Mouse (Mus musculus) neutrophil, adult 5-6 weeks (primary cell): ENCODE results near the gene Gm21970. TPM values are rescaled to one million over a fixed set of nuclear protein-coding genes. Genes with fewer than 3 reads are reported as not detected.

ENCODE experiments used
- ATAC-seq: fragments of 151-379, 151-347 bp; 2 replicates; pipeline ENCODE4 v1.8.0; 2017; ENCODE audit warnings: mild to moderate bottlenecking, moderate TSS enrichment; ENCODE audit not compliant: insufficient number of reproducible peaks, poor library complexity, low FRiP score, severe bottlenecking; ENCODE audit errors: extremely low read depth
- total RNA-seq: library from RNA; stranded (forward); fragments of 200-1000 nt; gene quantifications from 2 replicates; pipeline ENCODE4 v1.2.3, GENCODE M21; 2017

The Gm21970 gene
- total RNA-seq, 1 experiment from 2014 or later: not detected

DNA sequence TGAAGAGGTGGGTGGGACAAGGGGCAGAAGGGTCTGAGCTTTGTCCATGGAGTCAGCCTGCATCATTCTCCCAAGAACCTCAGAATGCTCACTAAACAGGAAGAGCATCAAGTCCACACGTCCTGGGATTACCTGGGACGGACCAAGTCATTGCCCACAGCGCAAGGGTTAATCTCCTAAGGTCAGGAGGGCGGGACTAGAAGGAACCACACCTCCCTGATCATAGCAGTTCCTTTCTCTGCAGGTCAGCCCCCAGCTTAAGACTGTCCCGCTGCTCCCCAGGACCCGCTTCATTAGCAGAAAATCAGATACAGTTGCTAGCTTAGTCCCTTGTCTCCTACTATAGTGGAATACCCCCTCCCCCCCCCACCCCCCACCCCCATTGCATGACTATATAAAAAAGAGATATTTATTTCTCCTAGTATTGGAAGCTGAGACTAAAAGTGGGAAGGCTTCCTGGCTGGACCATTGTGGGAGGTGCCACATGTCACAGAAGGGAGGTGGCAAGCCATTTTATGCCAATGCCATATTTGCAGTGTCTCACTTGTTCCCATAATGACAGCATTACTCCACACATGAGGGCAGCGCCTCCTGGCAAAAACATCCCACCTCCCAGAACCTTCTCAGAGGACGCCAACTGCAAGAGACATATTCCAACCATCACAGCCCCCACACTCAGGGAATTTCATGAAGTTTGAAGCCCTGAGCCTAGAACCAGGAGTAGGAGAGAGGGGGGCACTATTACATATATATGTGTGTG, 4.3 kb downstream of the Gm21970 start:
- no peak for ATAC-seq

DNA sequence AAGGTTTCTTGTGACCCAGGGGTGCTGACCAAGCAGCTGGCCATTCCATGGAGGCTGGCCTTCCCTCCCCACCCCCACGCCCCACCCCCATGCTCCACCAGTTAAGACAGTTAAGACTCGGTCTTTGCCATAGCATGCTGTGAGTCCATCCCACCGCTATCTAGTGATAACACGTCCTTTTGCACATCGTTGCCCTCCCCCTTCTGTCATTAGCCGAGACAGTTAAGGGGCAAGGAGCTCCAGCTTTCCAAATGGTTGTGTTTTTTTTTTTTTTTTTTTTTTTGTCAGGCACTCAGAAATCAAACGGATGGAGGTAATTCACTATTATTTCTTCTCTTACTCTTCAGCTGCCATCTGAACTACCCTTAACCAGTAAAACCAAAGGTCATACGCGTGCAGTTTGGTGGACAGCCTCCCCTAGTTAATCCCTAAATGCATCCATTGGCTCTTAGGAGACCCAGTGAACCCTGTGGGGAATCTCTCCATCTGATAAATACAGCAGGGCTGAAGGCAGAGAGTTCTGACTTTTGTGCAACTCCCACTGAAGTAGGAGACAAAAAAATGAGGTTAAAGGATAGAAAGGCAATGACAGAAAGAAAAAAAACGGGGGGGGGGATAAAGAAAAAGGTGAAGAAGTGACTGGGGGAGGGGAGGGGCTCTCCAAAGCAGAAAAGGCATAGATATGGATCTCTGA, 5.5 kb downstream of the Gm21970 start:
- no peak for ATAC-seq

DNA sequence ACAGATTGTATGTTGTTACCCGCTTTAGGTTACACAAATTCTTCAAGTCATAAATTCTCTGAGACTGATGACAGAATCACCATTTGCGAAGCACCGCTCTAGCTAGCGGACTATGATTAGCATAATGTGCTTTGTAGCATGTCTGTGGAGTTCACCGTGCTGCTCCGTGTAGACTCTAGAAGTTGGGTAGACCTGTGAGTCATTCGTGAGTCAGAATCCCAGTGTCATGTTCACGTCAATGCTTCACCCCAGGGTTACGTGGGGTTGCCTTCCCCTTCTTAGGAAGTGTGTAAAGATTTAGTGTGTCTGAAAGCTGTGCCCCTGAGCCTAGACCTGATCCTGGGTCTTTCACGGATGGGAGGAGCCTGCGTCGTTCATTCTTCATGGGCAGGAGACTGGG, 6.5 kb downstream of the Gm21970 start:
- ATAC-seq: peak; percentile 92

DNA sequence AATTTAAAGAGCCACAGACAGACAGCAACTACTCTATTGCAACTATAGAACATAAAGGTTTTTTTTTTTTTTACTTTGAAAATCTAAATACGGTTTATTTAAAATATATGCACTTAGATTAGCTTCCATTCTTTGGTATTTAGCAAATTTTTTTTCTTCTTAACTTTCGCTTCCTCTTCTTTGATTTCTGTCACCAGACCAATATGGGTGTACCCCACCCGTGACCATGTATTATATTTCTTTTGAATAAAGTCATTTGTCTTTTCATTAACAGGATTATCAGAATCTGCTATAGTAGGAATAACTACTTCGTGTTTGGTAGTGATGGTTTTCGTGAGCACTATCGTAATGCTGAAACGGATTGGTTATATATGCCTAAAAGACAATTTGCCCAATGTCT, 7.4 kb downstream of the Gm21970 start:
- no peak for ATAC-seq

DNA sequence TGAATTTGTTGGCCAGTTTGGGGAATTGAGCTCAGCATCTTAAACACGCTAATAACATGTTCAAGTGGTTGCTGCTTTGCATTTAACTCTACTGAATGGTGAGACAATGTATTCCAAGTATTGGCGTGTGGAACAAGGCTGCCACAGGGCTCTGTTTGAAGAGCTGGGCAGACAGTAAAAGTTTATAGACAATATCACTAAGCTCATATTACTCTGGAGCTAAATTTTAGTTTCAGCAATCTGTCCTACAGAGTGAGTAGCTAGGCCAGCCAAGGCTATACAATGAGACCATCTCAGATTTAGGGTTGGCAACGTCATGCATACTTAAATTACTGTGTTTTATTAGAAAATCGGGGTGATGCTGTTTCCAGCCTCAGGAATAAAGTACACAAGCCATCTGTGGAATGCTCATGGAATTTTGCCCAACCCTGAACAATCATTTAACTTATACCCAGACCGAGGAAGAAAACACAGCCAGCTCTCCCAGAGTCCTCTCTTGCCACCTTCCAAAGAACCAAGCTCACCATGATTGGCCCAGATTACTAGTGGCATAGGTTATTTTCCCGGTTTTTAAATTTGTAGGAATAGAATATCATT, 10.1 kb downstream of the Gm21970 start:
- ATAC-seq: no peak

GRCm38 (mm10) chr16:91403784-91404183, 12.3 kb downstream of the Gm21970 start:
- no peak for ATAC-seq

GRCm38 (mm10) chr16:91404187-91404586, 12.7 kb downstream of the Gm21970 start:
- ATAC-seq: no peak

DNA sequence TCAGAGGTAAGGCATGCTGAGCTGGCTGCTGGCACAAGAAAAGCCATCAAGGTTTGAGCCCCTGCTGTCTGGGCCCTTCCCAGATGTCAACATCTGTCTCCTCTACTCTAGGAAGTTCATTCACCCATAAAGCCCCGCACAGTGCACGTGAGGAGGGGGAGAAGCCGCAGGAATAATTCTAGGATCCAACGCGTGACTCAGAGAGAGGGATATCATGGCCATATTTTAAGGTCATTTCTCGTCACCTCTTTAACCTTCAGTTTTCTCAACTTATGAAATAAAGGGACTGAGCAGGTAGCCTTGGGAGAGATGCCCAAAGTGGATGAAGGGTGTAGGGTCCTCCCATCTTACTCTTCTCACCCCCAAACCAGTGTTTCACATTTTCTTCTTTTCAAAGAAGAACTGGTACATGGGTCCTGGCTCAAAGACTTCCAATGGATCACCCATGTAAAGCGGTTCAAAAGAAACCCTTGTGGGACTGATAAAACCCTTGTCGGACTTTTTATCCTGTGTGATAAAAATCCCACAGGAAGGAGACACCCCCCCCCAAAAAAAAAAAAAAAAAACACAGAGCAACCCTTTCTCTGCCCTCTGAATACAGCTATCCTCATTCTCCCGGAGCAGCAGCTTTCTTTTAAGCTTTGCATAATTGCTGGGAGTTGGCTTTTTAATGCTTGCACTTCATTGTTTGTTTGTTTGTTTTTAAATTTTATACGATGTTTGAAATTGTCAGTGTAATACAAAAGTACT, 13.5 kb downstream of the Gm21970 start:
- no peak for ATAC-seq

- ATAC-seq: peak; percentile 80
Measured at GRCm38 (mm10) chr16:91405640-91406584, 14.4 kb downstream of the Gm21970 start, which contains the start of gene Il10rb. Il10rb (plus strand) TSS chr16:91406164.

DNA sequence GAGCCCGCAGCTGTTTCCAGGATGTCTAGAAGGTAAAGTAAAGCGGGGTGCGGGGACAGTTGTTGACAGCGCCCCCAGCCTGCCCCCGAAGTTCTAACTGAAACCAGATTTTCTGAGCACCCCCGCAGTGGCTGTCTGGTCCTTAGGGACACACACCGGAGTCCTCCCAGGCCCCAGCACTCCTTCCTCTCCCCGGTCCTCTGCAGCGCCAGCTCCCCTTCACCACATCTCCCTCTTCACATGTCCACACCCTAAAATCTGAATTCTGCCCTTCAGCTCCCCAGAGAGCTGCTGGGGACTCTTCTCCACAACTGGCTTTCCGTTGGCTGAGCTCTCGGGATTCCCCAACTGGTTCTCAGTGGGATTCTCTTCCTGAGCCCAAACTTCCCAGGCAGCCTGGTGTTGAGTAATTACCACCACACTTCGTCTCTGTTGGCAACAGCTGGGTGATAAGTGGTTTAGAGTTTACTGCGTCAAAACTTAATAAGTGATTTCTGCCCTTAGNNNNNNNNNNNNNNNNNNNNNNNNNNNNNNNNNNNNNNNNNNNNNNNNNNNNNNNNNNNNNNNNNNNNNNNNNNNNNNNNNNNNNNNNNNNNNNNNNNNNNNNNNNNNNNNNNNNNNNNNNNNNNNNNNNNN, 15.2 kb downstream of the Gm21970 start:
- ATAC-seq: no peak; the same call in 1 of the 2 replicates

DNA sequence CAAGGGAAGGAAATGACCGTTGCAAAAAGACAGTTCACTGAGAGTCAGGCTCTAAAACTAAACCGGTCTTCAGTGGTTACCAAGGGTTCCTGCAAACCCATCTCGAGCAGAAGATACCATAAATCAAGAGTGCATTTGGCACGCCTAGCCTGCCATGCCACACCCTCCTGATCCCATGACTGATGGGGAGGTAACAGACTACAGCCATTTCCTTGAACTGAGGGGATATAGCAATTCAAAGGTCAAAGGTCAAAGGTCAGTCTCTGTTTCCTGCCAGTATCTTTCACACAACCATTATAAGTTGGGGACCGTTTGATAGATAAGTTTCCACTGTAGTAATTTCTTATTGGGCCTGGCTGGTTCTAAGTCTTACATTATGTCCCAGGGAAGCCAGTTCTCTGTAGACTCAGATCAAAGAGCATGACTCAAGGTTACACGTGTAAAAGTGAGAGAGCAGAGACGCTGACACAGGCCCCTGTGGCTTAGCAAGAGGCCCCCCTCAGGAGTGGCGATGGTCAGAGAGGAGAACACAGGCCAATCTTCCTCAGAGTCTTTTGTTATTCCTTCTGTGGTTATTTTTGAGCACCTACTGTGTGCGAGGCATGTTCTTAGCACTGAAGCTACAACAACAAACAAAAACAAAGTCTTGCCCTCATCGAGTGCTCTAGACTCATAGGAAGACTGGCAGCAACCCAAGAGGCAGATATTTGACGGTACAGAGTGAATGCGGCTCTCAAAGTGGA, 21.8 kb downstream of the Gm21970 start:
- no peak for ATAC-seq

DNA sequence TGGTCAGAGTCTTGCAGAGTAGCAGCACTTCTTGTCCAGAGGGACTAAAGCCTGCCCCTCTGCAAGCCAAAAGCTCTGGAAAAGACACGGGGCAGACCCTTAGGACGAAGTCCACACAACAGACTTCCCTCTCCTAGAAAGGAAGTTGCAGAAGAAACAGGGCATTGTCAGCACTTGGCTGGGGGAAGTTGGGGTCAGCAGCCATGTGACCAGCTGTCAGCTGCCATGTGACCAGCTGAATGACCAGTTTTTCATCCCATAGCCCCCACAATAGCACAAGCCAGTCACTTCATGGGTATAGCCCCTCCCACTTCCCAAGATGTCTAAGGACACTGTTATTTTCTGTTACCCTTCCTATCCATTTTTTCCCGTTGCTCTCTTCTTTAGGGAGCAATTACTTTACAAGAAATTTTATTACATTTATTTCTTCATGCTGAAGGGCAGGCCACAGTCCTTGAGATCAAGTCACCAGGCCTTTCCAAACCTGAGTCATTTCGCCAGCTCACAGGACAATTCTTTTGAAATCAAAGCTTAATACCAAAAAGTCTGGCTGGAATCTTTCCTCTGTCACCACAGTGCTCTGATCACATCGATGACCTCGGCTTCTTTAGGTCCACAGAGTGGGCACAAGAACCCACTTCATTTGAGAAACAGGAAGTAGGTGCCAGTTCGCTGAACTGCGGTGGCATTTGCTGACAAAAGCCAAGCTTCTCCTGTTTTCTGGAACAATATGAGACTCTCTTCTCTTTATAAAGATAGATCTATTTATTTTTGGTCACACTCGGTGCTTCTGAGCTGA, 24.1 kb downstream of the Gm21970 start:
- 0 out of 2 replicates have a peak, but pooled peaks have one; percentile 11 for ATAC-seq

- no peak for ATAC-seq
Measured at GRCm38 (mm10) chr16:91416357-91416756, 24.8 kb downstream of the Gm21970 start.

DNA sequence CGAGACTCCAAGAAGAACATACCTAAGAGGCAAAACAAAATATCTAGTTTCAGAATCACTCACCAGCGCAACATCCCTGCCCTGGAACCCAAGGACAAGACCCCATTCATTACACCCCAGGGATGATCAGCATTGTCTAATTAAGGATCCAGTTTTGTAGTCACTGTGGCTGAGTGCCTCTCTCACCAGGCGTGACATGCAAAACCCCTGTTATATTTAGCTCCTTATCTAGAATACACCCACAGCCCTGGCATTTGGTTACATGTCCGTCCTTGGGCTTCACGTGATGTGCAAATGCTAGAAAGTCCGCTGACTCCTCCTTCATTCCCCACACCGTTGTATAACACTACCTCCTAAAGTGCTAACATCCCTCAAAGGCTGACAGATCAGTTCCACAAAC, 25.4 kb downstream of the Gm21970 start:
- peak; percentile 89 for ATAC-seq

GRCm38 (mm10) chr16:91418531-91418930, 27.0 kb downstream of the Gm21970 start:
- ATAC-seq: no peak

DNA sequence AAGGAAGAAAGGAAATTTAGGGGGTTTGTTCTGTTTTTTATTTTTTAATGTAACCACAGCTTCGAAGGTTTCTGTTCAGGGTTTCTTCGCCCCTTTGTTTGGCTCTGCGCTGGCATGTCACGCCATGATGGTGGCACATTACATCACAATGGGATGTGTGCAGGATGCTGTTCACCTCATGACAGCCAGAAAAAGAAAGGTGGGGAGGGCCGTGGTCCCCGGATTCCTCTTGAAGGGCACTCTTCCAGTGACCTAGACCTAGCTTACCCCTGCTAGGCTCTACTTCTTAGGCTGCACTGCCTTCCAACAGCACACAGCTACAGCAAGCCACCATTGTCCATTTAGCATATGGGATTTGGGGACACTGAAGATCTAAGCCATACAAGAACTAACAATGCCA, 34.3 kb downstream of the Gm21970 start:
- no peak for ATAC-seq
